Mouse (Mus musculus) common myeloid progenitor, adult 5-6 weeks (primary cell): ENCODE results near the gene Inpp5f. TPM values are rescaled to one million over a fixed set of nuclear protein-coding genes. Genes with fewer than 3 reads are reported as not detected.

ENCODE experiments used
- ATAC-seq: replicated peaks from 2 replicates; pipeline ENCODE4 v1.8.0; 2016; ENCODE audit warnings: low read depth, mild to moderate bottlenecking, moderate TSS enrichment, inconsistent platforms; ENCODE audit not compliant: poor library complexity, severe bottlenecking
- total RNA-seq: library from RNA; stranded (forward); fragments of 200-1000, 187-1606 nt; gene quantifications from 2 replicates; pipeline ENCODE4 v1.2.3, GENCODE M21; 2017

The Inpp5f gene
- total RNA-seq, 1 experiment from 2014 or later, result 10.2 TPM

GRCm38 (mm10) chr7:128726999-128727398 lies 115.9 kb downstream of the Inpp5f start:
- no peak for ATAC-seq

GRCm38 (mm10) chr7:128727701-128728100 lies 116.6 kb downstream of the Inpp5f start:
- ATAC-seq, result no peak

GRCm38 (mm10) chr7:128728738-128729137 lies 117.6 kb downstream of the Inpp5f start:
- ATAC-seq, result peak; percentile 66

- no peak for ATAC-seq
These were observed 120.5 kb downstream of the Inpp5f start for GRCm38 (mm10) chr7:128731585-128731984.

- ATAC-seq, result peak; percentile 27
These were observed 126.9 kb downstream of the Inpp5f start for GRCm38 (mm10) chr7:128738041-128738440.

- ATAC-seq, result no peak
These were observed 128.0 kb downstream of the Inpp5f start for GRCm38 (mm10) chr7:128739116-128739461.

- ATAC-seq, result peak; percentile 43
These were observed 128.5 kb downstream of the Inpp5f start for GRCm38 (mm10) chr7:128739462-128740277.

- ATAC-seq, result peak; percentile 65
These were observed 129.2 kb downstream of the Inpp5f start, which contains the start of gene Mcmbp for GRCm38 (mm10) chr7:128740334-128740733. Gene Mcmbp, minus strand, starts transcription at chr7:128740495.

- no peak for ATAC-seq
These were observed 132.8 kb downstream of the Inpp5f start for GRCm38 (mm10) chr7:128743898-128744297.

- peak; percentile 72 for ATAC-seq
These were observed 133.8 kb downstream of the Inpp5f start, which contains the start of gene Sec23ip for GRCm38 (mm10) chr7:128744684-128745485. Gene Sec23ip, plus strand, starts transcription at chr7:128744943.

Other genes with a start within 250 kb of the Inpp5f start
- 92.0 and 99.6 TPM in 2 replicates for gene Rgs10, start 192.6 kb upstream of the Inpp5f start, total RNA-seq
- gene Tial1, start 149.6 kb upstream of the Inpp5f start, total RNA-seq, result 80.4 and 90.6 TPM in 2 replicates
- 4.6 and 4.9 TPM in 2 replicates for gene Bag3, start 87.7 kb upstream of the Inpp5f start, total RNA-seq
- 60.4 and 61.4 TPM in 2 replicates for gene Mcmbp, start 129.2 kb downstream of the Inpp5f start, total RNA-seq
- 43.9 and 55.6 TPM in 2 replicates for gene Sec23ip, start 133.6 kb downstream of the Inpp5f start, total RNA-seq